In the genomic region with DNA sequence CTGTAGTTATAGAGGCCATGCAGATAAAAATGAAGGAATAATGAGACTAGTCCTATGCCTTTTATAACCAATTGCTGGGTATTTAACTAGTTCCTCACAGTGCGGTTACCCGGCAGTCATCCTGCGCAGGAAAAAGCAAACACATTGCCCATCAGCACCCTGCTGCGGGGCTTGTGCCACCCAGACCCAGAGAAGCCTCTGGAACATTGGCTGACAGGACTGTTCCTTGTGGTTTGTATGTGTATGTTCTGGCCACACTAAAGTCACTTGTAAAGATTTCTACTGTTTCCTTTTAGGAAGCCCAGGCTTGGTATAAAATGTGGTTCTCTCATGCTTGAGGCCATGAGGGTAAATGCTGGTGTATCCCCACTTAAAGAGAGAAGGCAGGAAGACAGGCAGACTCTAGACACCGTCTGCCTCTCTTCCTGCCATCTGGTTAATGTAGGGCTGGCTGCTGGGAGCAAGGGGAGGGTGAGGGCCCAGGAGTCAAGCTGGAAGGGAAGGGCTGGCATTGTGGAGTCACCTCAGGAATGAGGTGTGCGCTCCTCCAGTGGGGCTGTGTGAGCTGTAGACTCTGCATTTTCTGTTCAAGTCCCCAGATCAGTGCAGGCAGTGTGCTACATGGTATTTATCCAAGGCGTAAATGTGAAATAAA, we compare ENCODE assay signal across 11 mouse cellular contexts.
DNase-seq lines count a peak whose midpoint lies in the region; ATAC-seq and TF ChIP-seq lines count a peak whose summit lies in the region.
"Had no signal": no experiment of that assay in that cellular context is flagged by ENCODE, and none has a peak within 500 bp of the region (broad histone marks: within the 10 kb centered on the region; RNA-seq: fewer than 3 reads in every experiment).

No protein-coding gene starts in this region.

- H3K4me2 ChIP-seq in heart, embryonic 12.5 days, result no peak overlapping the region
- no peak overlapping the region for H3K4me2 ChIP-seq in lung, embryonic 14.5 days
- no peak overlapping the region for H3K4me2 ChIP-seq in forebrain, embryonic 13.5 days
- H3K4me2 ChIP-seq in limb, embryonic 15.5 days, result no peak overlapping the region
- H3K4me2 ChIP-seq: heart, embryonic 15.5 days had no signal

- H3K4me1 ChIP-seq in heart, embryonic 12.5 days (replicated peaks), result peaks cover 46% of the 10 kb centered on the region
- 0 out of 2 replicates have a peak, but pooled peaks cover 3% of the 10 kb centered on the region for H3K4me1 ChIP-seq in lung, embryonic 14.5 days (ENCODE audit: insufficient read depth)
- H3K4me1 ChIP-seq in forebrain, embryonic 13.5 days, result peaks cover 20% of the 10 kb centered on the region
- peaks cover 14% of the 10 kb centered on the region for H3K4me1 ChIP-seq in limb, embryonic 15.5 days

- DNase-seq in heart, postnatal 14 days, result no peak
- no peak for DNase-seq in lung, embryonic 14.5 days
- no peak for DNase-seq in lung, postnatal 25 days (ENCODE audit: low spot score)
- no peak for DNase-seq in adrenal gland, postnatal 36 days
- DNase-seq in left cerebral cortex, postnatal 14 days (ENCODE audit: low spot score in 2 of 2), result no peak
- DNase-seq: kidney, adult 2 months; right cerebral cortex, postnatal 25 days had no signal

- peak; percentile 51; the same call in 1 of the 2 replicates for ATAC-seq in heart, embryonic 12.5 days (ENCODE audit: insufficient number of reproducible peaks, low FRiP score)
- ATAC-seq in lung, embryonic 14.5 days (ENCODE audit: insufficient read depth), result no peak
- no peak; the same call in 1 of the 2 replicates for ATAC-seq in forebrain, embryonic 13.5 days
- ATAC-seq in limb, embryonic 15.5 days (ENCODE audit: insufficient number of reproducible peaks, low FRiP score, low TSS enrichment, low read depth), result 0 out of 2 replicates have a peak, but pooled peaks have one; percentile 35

- TF ChIP-seq CTCF in lung, embryonic 14.5 days (IDR thresholded peaks at IDR 0.05; ENCODE audit: low read depth), result no peak

- 67% methylated on average over 7 of the region's 7 CpGs for WGBS in heart, embryonic 12.5 days
- 77% methylated on average over 7 of the region's 7 CpGs for WGBS in lung, embryonic 14.5 days
- 82% methylated on average over 7 of the region's 7 CpGs for WGBS in forebrain, embryonic 13.5 days
- WGBS in limb, embryonic 15.5 days, result 56% methylated on average over 7 of the region's 7 CpGs

- no peak overlapping the region for H3K9ac ChIP-seq in heart, embryonic 12.5 days
- H3K9ac ChIP-seq in lung, embryonic 14.5 days, result no peak overlapping the region
- no peak overlapping the region for H3K9ac ChIP-seq in forebrain, embryonic 13.5 days
- no peak overlapping the region for H3K9ac ChIP-seq in limb, embryonic 15.5 days
- H3K9ac ChIP-seq: heart, embryonic 15.5 days had no signal

- H3K27ac ChIP-seq in heart, embryonic 12.5 days (ENCODE audit: poor library complexity, severe bottlenecking), result peak overlapping the region; percentile 20; the same call in 1 of the 2 replicates
- H3K27ac ChIP-seq in lung, embryonic 14.5 days (ENCODE audit: low read depth), result 0 out of 2 replicates have a peak overlapping the region, but pooled peaks have one; percentile 8
- H3K27ac ChIP-seq in forebrain, embryonic 13.5 days, result 0 out of 2 replicates have a peak overlapping the region, but pooled peaks have one; percentile 14
- no peak overlapping the region for H3K27ac ChIP-seq in limb, embryonic 15.5 days
- H3K27ac ChIP-seq: heart, embryonic 15.5 days had no signal

- no peaks in the 10 kb centered on the region for H3K27me3 ChIP-seq in heart, embryonic 12.5 days (replicated peaks)
- no peaks in the 10 kb centered on the region for H3K27me3 ChIP-seq in lung, embryonic 14.5 days (ENCODE audit: insufficient read depth, low read length)
- H3K27me3 ChIP-seq in forebrain, embryonic 13.5 days, result no peaks in the 10 kb centered on the region
- no peaks in the 10 kb centered on the region for H3K27me3 ChIP-seq in limb, embryonic 15.5 days
- H3K27me3 ChIP-seq: heart, embryonic 15.5 days had no signal

- H3K36me3 ChIP-seq in heart, embryonic 12.5 days, result no peaks in the 10 kb centered on the region
- H3K36me3 ChIP-seq in lung, embryonic 14.5 days (ENCODE audit: insufficient read depth), result no peaks in the 10 kb centered on the region
- H3K36me3 ChIP-seq in forebrain, embryonic 13.5 days (ENCODE audit: poor library complexity, severe bottlenecking), result no peaks in the 10 kb centered on the region
- H3K36me3 ChIP-seq in limb, embryonic 15.5 days, result no peaks in the 10 kb centered on the region
- H3K36me3 ChIP-seq: heart, embryonic 15.5 days had no signal

- no peak overlapping the region for H3K4me3 ChIP-seq in heart, embryonic 12.5 days
- H3K4me3 ChIP-seq in lung, embryonic 14.5 days (ENCODE audit: low read depth, low read length), result no peak overlapping the region
- H3K4me3 ChIP-seq in forebrain, embryonic 13.5 days, result no peak overlapping the region
- H3K4me3 ChIP-seq in limb, embryonic 15.5 days, result no peak overlapping the region
- H3K4me3 ChIP-seq: heart, embryonic 15.5 days had no signal

- H3K9me3 ChIP-seq in heart, embryonic 12.5 days (replicated peaks), result no peaks in the 10 kb centered on the region
- no peaks in the 10 kb centered on the region for H3K9me3 ChIP-seq in lung, embryonic 14.5 days (ENCODE audit: low read depth, low read length)
- no peaks in the 10 kb centered on the region for H3K9me3 ChIP-seq in forebrain, embryonic 13.5 days (replicated peaks)
- no peaks in the 10 kb centered on the region for H3K9me3 ChIP-seq in limb, embryonic 15.5 days
- H3K9me3 ChIP-seq: heart, embryonic 15.5 days had no signal

- intact Hi-C loops in heart, postnatal 14 days (cut with DNase I), result no loop called here
- intact Hi-C loops in left cerebral cortex, postnatal 14 days (cut with DNase I), result no loop called here

Comparison
In these comparisons a context has a peak if more than half of its experiments do, and no peak if none do; other contexts are left out.
1. ATAC-seq: peak in heart, embryonic 12.5 days (single experiment) and limb, embryonic 15.5 days (single experiment); none in lung, embryonic 14.5 days (single experiment) and forebrain, embryonic 13.5 days (single experiment).